Mouse (Mus musculus) frontal cortex, postnatal 25 days (tissue): Measurements from ENCODE around the gene Retreg1.
"Not testable (repeated sequence)": the region's sequence is repeated elsewhere in the genome, so short reads cannot be mapped to it uniquely, and the experiment has no call there.

ENCODE experiments used
- DNase-seq, 2 experiments: peaks; one replicate each; pipeline ENCODE4 v3.0.0; 2022; ENCODE audit warnings: low spot score in 2 of 2

Retreg1 gene

GRCm38 (mm10) chr15:25946482-25946881 lies 103.5 kb downstream of the Retreg1 start:
- no peak for DNase-seq

DNA sequence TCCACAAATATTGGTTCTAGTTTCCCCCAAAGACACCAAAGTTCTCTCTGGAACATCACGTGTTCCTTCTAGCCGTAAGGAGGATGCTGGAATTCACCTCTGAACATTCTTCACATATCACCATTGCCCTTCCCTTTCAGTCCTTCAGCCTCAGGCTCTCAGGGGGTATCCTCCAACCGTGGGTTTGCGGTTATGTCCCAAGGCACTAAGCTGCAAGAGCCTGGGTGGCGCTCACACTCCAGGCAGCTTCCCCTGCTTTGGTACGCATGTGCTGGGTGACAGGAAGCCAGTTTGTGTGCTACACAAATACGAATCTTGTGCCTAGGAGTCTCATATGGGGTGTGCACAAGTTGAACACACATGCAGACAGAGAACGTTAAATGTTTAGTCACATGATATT lies 104.4 kb downstream of the Retreg1 start:
- DNase-seq: no peak

DNA sequence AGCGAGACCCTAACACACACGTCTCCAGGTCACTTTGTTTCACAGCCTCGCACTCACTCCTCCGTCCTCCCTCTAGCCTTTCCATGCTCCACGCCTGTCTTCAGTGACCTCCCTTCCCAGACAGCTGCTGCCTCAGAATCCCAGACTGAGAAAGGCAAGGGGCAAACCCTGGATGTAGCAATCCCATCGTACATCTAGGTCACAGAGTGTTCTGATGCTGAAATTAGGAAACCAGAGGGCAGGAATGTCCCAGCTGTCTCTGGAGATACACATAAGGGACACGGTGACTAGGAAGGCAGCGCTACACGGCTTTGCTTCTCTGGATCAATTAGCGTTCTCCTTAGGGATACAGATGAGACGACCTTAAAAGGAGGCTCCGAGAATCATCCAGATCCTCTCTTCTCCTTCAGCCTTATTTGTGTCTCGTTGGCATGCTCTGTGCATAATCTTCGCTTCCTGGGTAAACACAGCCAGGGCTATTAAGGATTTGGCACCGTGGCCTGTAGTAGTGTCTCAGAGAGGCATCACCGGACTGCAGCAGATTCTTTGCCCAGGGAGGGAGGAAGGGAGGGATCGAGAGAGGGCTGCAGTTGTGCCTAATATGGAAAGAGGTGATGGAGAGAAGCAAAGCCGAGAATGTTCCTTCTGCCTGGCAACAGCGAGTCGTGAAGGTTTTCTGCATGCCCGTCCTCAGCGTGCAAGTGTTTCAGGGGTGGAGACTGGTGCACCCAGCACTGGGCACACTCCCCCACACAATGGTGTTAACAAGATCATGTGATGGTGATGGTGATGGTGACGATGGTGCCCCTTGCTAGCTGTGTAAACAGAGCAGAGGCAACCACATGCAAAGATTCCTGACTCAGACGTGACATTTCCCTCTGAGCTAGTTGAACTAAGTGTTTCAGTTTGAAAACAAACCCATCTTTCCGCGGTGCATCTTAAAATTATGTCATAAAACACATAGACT lies 105.6 kb downstream of the Retreg1 start:
- no peak for DNase-seq

GRCm38 (mm10) chr15:25949696-25950095 lies 106.7 kb downstream of the Retreg1 start:
- DNase-seq: no peak

DNA sequence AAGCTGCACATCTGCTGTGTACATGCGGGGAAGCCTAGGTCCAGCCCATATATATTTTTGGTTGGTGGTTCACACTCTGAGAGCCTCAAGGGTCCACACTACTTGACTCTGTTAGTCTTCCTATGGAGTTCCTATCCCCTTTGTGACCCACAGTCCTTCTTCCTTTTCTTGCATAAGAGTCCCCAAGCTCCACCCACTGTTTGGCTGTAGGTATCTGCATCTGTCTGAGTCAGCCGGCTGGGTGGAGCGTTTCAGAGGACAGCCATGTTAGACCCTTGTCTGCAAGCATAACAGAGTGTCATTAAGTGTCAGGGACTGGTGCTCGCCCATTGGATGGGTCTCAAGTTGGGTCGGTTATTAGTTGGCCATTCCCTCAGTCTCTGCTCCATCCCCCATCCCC lies 107.6 kb downstream of the Retreg1 start:
- DNase-seq: no peak

DNA sequence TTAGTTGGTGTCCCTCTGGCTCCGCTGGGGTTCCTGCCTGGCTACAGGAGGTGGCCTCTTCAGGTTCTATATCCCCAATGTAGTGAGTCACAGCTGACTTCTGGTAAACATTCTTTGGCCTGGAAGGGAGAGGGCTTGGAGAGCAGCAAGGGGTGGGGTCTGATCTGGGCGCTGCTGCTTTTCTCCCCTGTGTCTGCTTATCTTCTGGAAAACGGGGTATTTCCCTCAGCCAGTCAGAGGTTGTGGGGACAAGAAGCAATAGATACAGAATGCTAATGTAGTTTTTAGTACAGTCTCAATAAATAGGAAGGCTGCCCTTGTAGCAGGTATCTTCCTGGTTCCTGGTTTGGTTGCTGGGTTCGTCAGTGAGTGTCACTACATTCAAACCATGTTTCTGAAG lies 108.1 kb downstream of the Retreg1 start:
- DNase-seq: no peak

DNA sequence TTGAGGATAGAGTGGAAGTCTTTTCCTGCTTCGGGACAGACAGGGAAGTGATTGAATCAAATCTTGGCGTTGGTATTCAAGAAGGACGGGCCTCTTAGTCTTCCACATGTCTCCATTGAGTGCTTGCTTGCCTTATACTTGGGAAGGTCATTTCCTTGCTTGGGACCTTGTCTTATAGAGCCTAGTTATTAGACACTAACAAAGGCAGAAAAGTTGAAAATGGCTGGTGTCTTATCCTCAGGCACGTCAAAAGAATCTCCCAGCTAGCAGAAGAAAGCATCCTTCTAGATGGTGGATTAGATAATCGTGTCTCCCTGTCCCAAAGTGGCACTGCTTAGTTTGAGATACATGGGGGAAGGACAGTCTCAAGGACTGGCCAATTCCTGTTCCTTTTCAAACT lies 113.0 kb downstream of the Retreg1 start:
- DNase-seq: no peak

DNA sequence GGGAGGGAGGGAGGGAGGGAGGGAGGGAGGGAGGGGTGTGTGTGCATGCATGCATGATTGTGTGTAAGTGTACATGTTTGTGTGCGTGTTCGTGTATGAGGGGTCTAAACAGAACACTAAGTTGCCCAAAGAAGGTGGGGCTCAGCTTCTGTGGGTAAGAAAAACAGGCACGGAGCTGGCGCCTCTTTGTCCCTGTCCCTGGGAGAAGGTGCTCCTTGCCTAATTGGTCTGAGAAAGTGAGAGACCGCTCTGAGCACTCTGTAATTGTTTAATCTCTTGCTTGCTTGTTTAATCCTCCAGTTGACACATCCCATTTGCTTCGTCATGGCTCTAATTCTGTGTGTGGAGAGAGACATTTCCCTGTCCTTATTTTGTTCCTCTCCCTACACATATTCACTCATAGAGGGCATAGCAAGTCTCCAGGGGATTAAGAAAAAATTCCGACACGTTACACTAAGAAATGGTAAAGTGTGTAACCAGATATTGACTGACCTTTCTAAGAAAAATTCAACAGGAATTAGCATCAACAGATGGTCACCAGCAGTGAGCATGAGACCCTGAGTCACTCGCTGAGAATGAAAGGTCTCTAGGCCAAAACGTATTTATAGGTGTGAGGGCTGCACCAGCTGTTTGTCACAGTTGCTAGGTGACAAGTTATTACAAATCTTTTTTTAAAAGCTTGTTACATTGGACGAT lies 113.6 kb downstream of the Retreg1 start:
- no peak for DNase-seq

DNA sequence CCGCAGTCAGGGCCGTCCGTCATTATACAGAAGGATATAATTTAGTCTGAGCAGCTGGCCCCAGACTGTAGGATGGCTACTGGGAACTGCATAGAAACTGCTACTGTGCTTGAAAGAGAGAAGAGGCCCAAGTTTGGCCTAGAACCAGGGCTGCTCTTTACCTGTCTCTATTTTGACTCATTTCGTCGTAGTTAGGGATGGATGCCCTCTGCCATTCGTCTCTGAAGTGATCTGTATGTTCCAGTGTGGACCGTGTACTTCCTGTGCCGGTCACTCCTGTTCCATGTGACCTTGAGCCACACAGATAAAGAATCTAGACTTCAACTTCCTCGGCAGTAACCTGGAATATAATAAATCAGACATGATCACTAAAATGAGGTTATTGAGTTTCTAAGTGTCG lies 114.7 kb downstream of the Retreg1 start:
- DNase-seq: no peak

GRCm38 (mm10) chr15:25959375-25959774 lies 116.4 kb downstream of the Retreg1 start:
- no peak for DNase-seq

DNA sequence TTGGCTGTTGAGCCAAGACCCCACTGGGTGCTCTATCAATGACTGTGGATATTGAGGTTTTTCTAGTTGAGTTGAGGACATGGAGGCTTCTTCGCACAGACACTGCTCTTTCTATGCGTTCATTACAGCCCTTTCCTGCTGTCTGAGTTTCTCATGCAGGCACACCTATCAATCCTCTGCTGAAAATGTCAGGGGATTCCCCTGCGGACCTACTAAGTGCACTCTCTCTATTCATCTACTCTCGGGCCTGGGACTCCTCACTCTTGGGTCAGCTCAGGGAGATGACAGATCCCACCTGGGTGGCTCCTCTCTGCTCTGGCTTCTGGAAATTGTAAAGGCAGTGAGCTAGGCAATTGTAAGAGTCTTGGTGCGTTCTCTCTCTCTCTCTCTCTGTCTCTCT lies 117.3 kb downstream of the Retreg1 start:
- DNase-seq: no peak

GRCm38 (mm10) chr15:25966220-25966774 lies 123.3 kb downstream of the Retreg1 start:
- no peak for DNase-seq

- DNase-seq: no peak
Measured at GRCm38 (mm10) chr15:25971596-25971995, 128.6 kb downstream of the Retreg1 start.

GRCm38 (mm10) chr15:25972758-25973157 lies 129.8 kb downstream of the Retreg1 start:
- DNase-seq: no peak

DNA sequence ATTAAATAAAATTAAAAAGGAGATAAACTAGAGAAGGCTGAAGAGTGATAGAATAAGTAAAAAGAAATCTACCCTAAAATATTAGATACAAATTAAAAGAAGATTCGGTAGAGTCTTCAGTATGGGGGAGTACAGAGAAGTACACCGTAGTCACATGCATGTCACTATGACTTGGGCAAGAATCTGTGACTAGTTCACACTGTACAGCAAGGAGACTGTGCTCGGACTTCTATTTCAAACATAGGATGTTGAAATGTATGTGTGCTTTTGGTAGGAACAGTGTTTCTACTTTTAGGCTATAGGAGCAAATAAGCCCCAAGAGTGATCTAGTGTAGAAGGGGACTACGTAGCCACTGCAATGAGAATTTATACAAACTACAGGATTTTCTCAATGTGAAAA lies 131.4 kb downstream of the Retreg1 start:
- no peak for DNase-seq

DNA sequence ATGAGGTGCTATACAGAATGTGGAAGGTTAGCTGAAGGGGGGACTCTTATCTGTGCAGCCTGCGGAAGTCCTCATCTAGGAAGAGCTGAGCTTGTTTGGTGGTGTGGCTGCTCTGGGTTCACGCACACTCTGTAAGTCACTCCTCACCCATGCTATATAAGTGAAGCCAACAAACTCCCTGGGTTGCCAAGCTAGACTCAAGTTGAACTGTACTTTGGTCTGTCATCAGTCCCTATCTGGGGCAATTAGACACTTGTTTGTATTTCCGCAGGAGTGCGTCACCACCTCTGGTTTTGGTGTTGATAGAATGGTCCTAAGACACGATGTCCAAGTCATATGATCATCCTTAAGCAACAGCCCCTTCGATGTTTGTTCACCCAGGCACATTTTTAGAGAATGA lies 132.8 kb downstream of the Retreg1 start:
- no peak for DNase-seq

GRCm38 (mm10) chr15:25983614-25984013 lies 140.6 kb downstream of the Retreg1 start:
- not testable (repeated sequence) for DNase-seq

DNA sequence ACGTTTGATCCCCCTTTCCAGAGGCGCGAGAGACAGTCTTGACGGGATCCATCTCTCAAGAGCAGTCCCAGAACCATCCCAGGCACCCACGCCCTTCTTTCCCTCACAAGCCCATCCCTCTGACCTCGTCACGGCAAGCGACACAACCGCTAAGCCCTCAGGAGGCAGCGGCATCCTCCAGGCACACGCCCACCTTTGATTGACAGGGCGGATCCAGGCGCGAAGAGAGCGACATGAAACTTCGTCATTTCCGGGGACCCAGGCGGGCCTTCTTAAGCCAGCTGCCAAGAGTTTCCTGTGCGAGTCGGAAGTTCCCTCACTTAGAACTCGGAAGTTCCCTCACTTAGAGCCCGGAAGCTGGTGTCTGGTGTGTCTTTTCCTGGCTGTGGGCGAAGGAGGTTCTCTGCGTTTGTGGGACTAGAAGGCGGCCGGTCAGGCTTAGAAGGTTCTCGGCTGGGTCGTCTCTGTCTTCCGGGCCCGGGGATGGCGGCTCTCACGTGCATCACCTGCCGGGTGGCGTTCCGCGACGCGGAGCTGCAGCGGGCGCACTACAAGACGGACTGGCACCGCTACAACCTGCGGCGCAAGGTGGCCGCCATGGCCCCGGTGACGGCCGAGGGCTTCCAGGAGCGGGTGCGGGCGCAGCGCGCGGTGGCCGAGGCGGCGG lies 141.2 kb downstream of the Retreg1 start, which contains the start of gene Zfp622:
Gene Zfp622 (plus strand): TSS at position 300 of the 667 bp plus-strand sequence.
- peak; percentile 81 to 90 for DNase-seq

DNA sequence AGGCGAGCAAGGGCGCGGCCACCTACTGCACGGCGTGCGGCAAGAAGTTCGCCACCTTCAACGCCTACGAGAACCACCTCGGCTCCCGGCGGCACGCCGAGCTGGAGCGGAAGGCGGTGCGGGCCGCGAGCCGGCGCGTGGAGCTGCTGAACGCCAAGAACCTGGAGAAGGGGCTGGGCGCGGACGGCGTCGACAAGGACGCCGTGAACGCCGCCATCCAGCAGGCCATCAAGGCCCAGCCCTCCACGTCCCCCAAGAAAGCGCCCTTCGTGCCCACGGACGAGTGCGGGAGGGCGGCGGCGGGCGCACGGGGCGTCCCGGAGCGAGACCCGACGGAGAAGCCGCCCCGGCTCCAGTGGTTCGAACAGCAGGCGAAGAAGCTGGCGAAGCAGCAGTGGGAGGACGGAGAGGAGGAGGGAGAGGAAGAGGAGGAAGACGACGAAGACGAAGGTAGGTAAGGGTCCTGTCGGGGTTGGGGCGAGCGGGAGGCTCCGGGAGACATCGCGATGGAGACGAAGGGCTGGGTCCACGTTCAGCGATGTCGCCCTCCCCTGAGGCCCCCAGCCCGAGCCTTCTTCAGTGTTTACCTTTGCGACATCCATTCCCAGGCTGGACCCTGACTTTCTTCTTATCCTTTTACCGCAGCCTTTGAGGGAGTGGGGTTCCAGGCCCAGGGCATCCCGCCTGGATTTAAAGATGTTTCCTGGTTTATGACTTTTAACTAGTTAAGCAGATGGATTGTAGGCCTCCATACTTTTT lies 141.9 kb downstream of the Retreg1 start:
- DNase-seq: no peak

DNA sequence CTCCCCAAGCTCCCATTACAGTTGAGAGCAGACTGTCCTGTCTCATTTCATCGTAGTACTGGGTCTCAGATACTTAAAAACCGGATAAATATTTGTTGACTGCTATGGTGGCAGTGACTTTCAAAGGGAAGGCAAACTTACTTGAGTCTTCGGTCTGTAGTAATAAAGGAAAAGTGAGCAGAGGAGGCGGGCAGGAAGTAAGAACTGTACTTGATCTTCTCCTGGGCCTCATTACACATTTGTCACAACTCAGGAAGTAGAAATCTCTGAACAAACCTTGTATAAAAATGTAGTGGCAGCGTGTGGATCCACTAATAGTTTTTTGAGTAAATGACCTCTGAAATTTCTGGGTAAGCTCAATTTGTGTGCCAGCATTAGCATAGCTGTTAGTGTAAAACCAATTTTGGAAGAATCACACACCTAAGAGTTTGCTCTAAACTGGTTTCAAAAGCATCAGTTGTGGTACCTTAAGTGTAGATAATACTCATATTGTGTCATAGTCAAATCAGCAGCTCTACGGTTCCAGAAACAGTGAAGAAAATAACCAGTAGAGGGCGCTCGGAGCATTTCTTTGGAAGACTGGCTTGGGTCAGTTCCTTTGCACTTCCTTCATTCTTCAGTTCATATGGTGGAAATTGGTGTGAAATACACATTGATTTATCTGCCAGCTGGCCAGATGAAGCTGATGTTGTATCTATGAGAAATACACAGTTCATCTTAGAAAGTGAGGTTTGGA lies 150.2 kb downstream of the Retreg1 start:
- DNase-seq: peak in 1 of 2 experiments; percentile 44

DNA sequence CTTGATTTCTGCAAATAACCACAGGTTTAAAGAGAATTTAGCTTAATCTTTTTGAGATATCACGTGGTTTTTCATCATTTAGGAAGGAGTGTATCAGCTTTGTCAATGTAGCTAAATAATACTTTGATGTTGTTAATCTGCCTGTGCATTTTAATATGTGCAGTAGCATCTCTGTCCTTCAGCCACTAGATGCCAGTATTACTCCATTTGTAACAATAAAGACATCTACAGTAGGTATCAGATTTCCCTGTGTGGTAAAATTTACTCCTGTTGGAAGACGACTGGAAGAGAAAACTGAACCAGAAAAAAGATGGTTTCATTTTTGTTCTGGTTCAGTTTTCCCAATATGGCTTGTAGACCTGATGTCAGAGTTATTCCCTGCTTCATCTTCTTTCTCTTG lies 152.5 kb downstream of the Retreg1 start:
- DNase-seq: no peak
